Mouse (Mus musculus) bone marrow macrophage, adult 2 months (primary cell): ENCODE data around the gene Als2. TPM values are rescaled to one million over a fixed set of nuclear protein-coding genes. Genes with fewer than 3 reads are reported as not detected.

Experiments used
- H3K27ac ChIP-seq: 2 replicates; pipeline ENCODE4 v1.5.1; 2012; ENCODE audit warnings: low read depth, low read length; ENCODE audit not compliant: insufficient read depth
- H3K4me1 ChIP-seq: 2 replicates; pipeline ENCODE4 v1.6.1; 2012; ENCODE audit warnings: low read length; ENCODE audit not compliant: control insufficient read depth, insufficient read depth
- H3K4me3 ChIP-seq: 2 replicates; pipeline ENCODE4 v1.5.1; 2012; ENCODE audit warnings: mild to moderate bottlenecking, low read length, moderate library complexity; ENCODE audit not compliant: insufficient read depth
- CTCF ChIP-seq: IDR thresholded peaks from 2 replicates; pipeline ENCODE4 v1.5.1; 2012; ENCODE audit warnings: low read depth, mild to moderate bottlenecking, low read length, moderate library complexity
- POLR2A ChIP-seq: IDR thresholded peaks from 2 replicates; pipeline ENCODE4 v1.6.1; 2012; ENCODE audit warnings: mild to moderate bottlenecking, low read depth, low read length, borderline replicate concordance
- polyA plus RNA-seq: library from polyadenylated mRNA; stranded (reverse); fragments of >200 nt; gene quantifications from 2 replicates; pipeline ENCODE4 v1.2.4, GENCODE M21; 2012; ENCODE audit not compliant: missing spikeins, insufficient read depth, insufficient read length

The Als2 gene
- polyA plus RNA-seq, 1 experiment, result 10.1 TPM

- H3K4me3 ChIP-seq, result no peak overlapping the region
- no peak for TF ChIP-seq CTCF
- no peak for TF ChIP-seq POLR2A
- no peak overlapping the region for H3K27ac ChIP-seq
- H3K4me1 ChIP-seq, result no peaks in the 10 kb centered on the region; the same call in 1 of the 2 replicates
Observed at GRCm38 (mm10) chr1:59186317-59186716, 50.7 kb downstream of the Als2 start.

GRCm38 (mm10) chr1:59185410-59185809, 51.6 kb downstream of the Als2 start:
- Histone ChIP-seq H3K4me3 (no peak overlapping the region), H3K27ac (no peak overlapping the region), H3K4me1 (no peaks in the 10 kb centered on the region; the same call in 1 of the 2 replicates)
- TF ChIP-seq POLR2A (no peak), CTCF (no peak)

DNA sequence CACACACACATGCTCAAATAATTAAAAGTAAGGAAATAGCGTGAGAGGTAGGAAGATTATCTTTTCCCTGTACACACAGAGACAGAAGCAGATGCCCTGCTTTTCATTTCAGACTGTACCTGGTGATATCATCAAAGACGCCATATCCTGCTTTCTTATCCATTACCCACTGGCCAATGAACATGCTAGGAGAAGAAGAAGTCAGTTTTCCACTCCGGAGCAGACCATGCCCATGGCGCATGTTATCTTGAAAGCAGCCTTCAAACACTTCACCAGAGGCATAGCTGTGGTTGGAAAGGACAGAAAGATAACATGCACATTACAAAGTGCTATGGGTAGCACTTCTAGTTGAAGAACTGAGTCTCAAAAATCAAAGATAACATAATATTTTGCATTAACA, 54.0 kb downstream of the Als2 start:
- Histone ChIP-seq H3K4me1 (no peaks in the 10 kb centered on the region; the same call in 1 of the 2 replicates), H3K27ac (no peak overlapping the region), H3K4me3 (no peak overlapping the region)
- no peak for TF ChIP-seq POLR2A

DNA sequence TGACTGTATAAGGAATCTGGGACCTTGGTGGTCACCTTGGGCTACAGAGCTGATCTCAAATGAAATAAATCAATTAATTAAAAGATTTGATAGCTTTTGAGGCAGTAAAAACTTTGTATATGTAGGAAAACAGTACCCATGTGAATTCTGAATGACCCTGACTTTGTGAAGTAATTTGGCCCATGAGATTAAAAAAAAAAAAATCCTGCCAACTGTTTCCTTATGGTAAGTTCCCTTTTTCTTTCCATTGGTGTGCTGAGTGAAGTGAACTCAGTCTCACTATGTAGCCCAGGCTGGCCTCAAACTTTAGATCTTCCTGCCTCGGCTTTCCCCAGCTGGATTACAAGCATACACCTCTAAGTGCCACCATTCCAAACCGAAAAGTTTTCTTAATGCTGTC, 54.7 kb downstream of the Als2 start:
- Histone ChIP-seq H3K4me3 (no peak overlapping the region), H3K4me1 (no peaks in the 10 kb centered on the region; the same call in 1 of the 2 replicates), H3K27ac (no peak overlapping the region)
- no peak for TF ChIP-seq POLR2A
- no peak for TF ChIP-seq CTCF

DNA sequence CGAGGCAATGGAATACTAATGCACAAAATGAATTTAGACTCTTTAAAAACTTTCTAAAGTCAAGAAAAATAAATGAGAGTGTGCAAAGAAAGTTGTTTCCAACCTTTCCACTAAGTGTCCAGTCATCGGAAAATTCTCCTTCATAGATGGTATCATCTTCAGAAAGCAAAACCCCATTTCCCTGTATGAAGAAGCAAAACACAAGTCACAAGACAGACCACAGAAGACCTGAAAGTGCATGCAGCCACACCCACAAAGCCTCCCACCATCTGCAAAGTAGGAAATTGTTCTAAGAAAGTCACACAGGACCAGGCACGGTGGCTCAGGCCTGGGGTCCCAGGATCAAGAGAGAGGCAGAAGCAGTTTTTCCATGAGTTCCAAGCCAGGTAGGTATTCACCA, 57.0 kb downstream of the Als2 start:
- no peak overlapping the region for H3K27ac ChIP-seq
- no peak overlapping the region for H3K4me3 ChIP-seq
- TF ChIP-seq CTCF (no peak), POLR2A (no peak)
- no peaks in the 10 kb centered on the region; the same call in 1 of the 2 replicates for H3K4me1 ChIP-seq

GRCm38 (mm10) chr1:59178401-59178800, 58.6 kb downstream of the Als2 start:
- TF ChIP-seq CTCF, result no peak
- TF ChIP-seq POLR2A, result no peak
- Histone ChIP-seq H3K4me1 (no peaks in the 10 kb centered on the region; the same call in 1 of the 2 replicates), H3K4me3 (no peak overlapping the region), H3K27ac (no peak overlapping the region)

GRCm38 (mm10) chr1:59174514-59175373, 62.3 kb downstream of the Als2 start:
- TF ChIP-seq POLR2A (no peak), CTCF (no peak)
- Histone ChIP-seq H3K4me3 (no peak overlapping the region), H3K4me1 (no peaks in the 10 kb centered on the region), H3K27ac (no peak overlapping the region)

DNA sequence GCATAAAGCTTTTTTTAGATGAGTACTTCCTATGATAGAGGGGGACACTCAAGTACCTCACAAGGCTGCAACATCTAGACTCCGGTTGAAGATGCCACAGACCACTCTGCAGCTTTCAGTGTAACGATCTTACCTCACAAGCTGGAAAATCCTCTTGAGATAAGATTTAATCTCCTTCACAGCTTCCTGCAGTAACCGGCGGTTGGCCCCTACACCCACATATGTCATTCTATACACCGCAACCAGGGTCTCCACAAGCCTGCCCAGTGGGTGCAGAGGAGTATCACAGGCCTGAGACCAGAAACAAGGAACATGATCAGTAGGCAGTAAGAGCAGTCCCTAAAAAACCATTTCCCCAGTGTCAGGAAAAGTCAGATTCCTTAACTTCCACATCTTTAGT, 64.0 kb downstream of the Als2 start:
- Histone ChIP-seq H3K4me3 (no peak overlapping the region), H3K4me1 (no peaks in the 10 kb centered on the region), H3K27ac (no peak overlapping the region)
- TF ChIP-seq CTCF (no peak), POLR2A (no peak)

DNA sequence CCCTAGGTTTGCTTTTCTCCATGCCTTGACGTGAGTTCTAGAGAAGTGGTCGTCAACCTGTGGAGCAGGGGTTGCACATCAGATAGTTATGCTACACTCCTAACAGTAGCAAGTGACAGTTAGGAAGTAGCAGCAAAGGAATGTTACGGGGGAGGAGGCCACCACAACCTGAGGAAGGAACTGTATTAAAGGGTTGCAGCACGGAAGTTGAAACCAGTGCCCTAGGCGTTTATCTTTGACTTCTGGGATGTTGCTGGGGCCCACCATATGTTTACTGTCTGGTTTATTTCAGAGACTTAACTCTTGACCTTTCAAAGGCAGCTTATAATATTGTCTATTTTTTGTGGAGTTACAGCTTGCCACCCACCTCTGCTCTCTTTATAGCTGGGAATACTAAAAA, 65.2 kb downstream of the Als2 start:
- Histone ChIP-seq H3K27ac (no peak overlapping the region), H3K4me1 (no peaks in the 10 kb centered on the region), H3K4me3 (no peak overlapping the region)
- TF ChIP-seq POLR2A (no peak), CTCF (no peak)

GRCm38 (mm10) chr1:59170290-59170689, 66.7 kb downstream of the Als2 start:
- Histone ChIP-seq H3K4me3 (no peak overlapping the region), H3K27ac (no peak overlapping the region), H3K4me1 (no peaks in the 10 kb centered on the region)
- TF ChIP-seq POLR2A (no peak), CTCF (no peak)
